Mouse (Mus musculus) left cerebral cortex, postnatal 10 days (tissue): ENCODE data around the gene Ppm1f. TPM values are rescaled to one million over a fixed set of nuclear protein-coding genes. Genes with fewer than 3 reads are reported as not detected.
"Not testable (repeated sequence)": the region's sequence is repeated elsewhere in the genome, so short reads cannot be mapped to it uniquely, and the experiment has no call there.

Experiments used
- DNase-seq, 2 experiments: peaks; one replicate each; pipeline ENCODE4 v3.0.0; 2021 to 2022; ENCODE audit warnings: low spot score in 2 of 2, mixed read lengths in 1 of 2; ENCODE audit errors: extremely low spot score in 1 of 2
- intact Hi-C: fragments of 180-260 bp; cut with DNase I; formaldehyde crosslinking; loops from one replicate; pipeline ENCODE4 v1.15.1; 2025
- total RNA-seq, 2 experiments: library from RNA; stranded (reverse); gene quantifications; 2 replicates each; pipeline ENCODE4 v1.2.3; 2021

Ppm1f gene
- 10 to 100 TPM; 25.2 to 25.7 TPM for total RNA-seq

DNA sequence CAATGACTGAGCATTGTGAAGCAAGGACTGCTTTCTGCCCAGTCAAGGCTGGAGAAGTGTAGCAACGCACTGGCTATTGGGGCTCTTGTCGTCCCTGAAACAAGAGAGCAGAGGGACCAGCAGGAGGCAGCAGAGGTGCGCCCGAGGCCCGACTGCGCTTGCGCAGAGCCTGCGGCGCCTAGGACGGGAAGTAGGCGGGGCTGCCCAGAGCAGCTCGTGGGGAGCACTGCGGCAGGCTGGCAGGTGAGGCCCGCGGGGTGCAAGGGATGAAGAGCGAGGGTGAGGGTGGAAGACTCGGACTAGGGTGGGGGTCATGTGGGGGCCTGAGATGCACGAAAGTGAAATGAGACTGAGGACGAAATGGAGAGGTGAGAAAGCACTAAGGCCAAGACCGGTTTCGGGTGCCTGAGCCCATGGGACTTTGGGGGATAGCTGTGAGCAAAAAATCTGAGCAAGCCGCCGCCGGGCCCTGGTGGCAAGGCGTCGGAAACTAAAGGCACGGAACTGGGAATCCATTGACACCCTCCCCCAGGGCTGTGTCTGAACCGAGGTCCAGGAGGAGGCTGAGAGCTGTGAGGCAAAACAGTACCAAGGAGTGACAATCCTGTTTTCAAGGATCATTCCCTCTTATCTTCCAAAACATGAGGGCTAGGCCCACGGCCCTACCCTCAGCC, at the start of gene Ppm1f:
Gene Ppm1f (plus strand): TSS at position 88 of the 674 bp plus-strand sequence.
- intact Hi-C loops = no loop called here

GRCm38 (mm10) chr16:16849196-16849595, 47.1 kb upstream of the Ppm1f start:
- intact Hi-C loops = no loop called here

More for the DNA sequence above, at the start of gene Ppm1f:
- DNase-seq = peak; percentile 91 to 94

GRCm38 (mm10) chr16:16852411-16852810, 43.9 kb upstream of the Ppm1f start:
- DNase-seq = no peak
- intact Hi-C loops = no loop called here

More at GRCm38 (mm10) chr16:16849196-16849595, 47.1 kb upstream of the Ppm1f start:
- DNase-seq = no peak

DNA sequence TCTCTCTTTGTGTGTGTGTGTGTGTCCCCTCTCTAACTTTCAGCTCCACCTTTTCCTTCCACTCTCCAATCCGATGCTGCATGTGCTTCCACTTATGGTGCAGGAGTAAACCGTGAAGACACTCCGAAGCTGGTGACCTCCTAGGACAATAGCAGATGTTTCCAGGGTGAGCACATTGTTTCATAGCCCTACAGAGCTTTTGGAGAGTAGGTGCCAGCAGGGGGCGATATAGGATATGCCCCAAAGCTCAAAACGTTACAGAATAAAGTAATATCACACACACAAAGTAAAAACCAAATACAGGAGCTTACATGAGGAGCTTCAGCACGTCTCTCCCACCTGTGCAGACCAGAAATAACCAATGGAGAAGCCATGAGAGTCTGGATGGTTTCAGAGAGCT, 41.4 kb upstream of the Ppm1f start:
- intact Hi-C loops = no loop called here
- DNase-seq = peak in 1 of 2 experiments; percentile 42

GRCm38 (mm10) chr16:16855541-16855940, 40.7 kb upstream of the Ppm1f start:
- intact Hi-C loops = no loop called here
- no peak for DNase-seq

GRCm38 (mm10) chr16:16856054-16856453, 40.2 kb upstream of the Ppm1f start:
- intact Hi-C loops, DNase-seq: not testable (repeated sequence)

DNA sequence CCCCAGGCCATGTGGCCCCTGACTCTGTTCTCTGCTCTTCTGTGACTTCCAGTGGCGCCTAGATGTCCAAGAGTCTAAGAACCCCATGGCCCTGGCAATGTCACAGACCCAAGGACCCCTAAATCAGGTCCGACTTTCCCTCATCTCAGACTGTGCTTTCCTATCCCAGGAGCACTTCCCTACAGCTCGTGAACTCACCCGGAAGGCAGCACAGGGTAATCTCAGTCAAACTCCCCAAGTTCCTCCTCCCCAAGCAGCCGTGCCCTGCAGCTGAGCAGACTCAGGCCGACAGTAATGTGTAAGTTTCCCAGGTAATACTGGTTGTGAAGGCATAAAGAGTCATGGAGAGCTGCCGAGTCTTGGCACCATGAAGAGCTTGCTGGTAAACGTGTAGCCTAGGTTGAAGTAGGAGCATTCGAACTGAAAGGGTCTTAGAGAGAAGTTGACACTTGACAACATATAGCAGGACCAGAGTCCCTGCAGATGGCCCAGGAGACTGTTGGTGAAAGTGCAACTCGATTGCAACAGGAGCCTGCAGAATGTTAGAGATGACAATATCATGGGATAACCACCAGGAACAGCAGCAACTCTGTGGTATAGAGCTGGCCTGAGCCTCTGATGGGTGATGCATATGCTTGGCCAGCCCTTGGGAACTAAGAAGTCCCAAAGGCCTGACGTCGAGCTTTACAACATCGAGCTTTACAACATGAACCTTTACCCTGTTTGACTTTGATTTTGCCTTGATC, 39.4 kb upstream of the Ppm1f start:
- intact Hi-C loops = no loop called here

DNA sequence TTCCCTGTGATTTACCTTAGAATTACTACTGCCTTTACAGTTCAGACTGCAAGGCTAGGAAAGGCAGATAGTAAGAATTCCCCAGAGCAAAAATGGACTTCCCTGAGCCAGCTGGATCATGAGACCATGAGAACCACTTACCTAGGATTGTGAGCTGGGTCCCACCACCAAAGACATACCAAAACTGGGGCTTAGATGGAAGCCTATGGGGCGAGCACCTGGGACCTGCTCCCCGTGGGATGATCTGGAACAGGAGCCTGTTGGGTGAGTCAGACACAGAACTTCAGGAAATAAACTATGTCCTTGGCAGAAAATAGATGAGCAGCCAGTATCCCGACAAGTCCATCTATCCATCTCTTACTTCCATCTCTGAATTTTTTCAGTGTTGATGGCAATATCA, 34.0 kb upstream of the Ppm1f start:
- intact Hi-C loops = no loop called here
- DNase-seq = no peak

More for the DNA sequence above, 39.4 kb upstream of the Ppm1f start:
- no peak for DNase-seq

- intact Hi-C loops = no loop called here
- DNase-seq = no peak
These were observed 32.3 kb upstream of the Ppm1f start, which contains the start of gene Igll1 for GRCm38 (mm10) chr16:16863978-16864377. Gene Igll1 (minus strand): TSS chr16:16863985.

- intact Hi-C loops = no loop called here
- DNase-seq = no peak
These were observed 31.1 kb upstream of the Ppm1f start for GRCm38 (mm10) chr16:16865217-16865616.

DNA sequence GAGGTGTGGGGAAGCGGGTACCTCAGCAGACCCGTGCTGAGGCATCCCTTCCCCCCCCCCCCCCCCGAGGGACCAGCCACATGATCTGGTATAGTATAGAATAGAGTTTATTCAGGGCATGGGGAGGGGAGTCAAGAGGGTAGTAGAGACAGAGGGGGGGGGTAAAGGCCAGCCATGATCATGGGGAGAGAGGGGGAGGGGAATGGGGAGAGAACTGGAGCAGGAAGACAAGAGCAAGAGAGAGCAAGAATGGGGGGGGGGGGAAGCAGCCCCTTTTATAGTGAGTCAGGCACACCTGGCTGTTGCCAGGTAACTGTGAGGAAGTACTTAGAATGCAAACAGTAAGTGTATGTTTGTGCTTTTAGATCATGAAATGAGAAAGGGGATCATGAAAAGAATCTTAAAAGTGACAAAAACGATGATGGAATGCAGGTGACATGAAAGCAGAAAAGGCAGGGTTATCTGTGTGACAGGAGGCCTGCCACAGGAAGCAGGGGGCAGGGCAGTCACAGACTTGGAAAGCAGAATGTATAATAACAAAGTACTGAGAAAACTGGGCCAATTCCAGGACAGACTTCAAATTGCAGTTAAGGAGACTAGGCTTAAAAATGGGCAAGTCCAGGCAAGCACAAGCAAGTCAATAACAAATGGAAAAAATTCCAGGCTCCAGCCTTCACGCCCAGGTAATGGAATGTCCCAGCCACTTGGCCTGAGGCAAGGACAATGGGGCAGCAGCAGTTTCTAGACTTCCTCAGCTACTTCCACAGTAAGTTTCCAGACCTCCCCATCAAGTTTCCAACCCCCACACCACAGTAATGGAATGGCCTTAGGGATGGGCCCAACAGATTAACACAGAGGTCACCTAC, 30.3 kb upstream of the Ppm1f start:
- intact Hi-C loops = no loop called here
- DNase-seq = no peak

DNA sequence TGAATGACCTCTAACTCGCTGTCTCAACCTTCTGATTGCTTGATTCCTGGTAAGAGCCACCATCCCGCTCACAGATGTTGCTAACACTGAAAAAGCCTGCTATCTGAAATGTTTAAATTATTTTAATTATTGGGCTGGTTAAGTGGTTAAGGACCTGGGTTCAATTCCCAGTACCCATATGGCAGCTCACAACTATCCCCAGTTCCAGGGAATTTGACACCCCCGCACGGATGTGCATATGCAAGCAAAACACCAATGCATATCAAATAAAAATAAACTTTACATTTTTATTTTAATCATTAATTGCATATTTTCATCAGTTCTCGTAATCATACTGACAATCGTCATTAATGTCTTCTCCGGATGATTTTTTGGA, 26.0 kb upstream of the Ppm1f start:
- DNase-seq = no peak
- intact Hi-C loops = loop anchor here (10.0 kb wide), 1 partner anchor 565 kb away; the partner anchor contains the start of gene Yars2

DNA sequence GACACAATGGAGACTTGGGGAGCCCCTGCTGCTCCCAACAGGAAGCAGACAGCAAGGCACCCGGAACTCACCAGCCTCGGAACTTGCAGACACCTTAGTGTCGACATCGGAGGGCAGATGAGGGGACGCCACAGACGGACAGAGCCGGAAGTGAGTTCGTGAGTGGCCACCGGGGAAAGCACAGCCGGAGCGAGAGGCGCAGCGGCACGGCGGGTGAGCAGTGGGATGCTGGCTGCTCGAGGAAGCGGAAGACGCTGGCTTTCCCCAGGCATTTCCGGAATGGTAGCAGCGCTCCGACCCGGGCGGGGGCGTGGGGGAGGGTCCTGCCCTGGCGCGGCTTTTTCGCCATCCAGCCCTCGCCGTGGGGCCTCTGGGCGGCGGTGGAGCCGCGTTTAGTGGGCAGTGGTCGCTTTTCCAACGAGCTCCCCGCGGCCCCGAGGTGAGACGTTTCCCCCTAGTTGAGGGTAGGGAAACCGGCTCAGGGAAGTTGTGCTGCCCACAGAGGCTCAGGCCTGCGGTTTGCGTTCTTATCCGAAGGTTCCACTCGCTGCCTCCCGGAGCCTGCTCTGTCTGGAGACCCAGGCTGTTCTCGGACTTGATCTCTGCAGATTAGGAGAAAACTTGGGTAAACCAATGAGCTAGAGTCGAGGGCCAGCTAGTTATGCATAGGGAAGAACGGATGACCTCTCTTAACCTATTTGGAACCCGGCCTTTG, 25.5 kb upstream of the Ppm1f start, which contains the start of the genes Top3b and Vpreb1:
Gene Top3b (plus strand): TSS at position 120 of the 715 bp plus-strand sequence.
Gene Vpreb1 (minus strand): TSS at position 227 of the 715 bp plus-strand sequence.
- intact Hi-C loops = loop anchor here (10.0 kb wide), 1 partner anchor 566 kb away; the partner anchor contains the start of gene Yars2

GRCm38 (mm10) chr16:16879025-16879424, 17.2 kb upstream of the Ppm1f start:
- intact Hi-C loops = loop anchor here (10.0 kb wide), 1 partner anchor 574 kb away; the partner anchor contains the start of gene Yars2
- no peak for DNase-seq

More for the DNA sequence above, 25.5 kb upstream of the Ppm1f start, which contains the start of the genes Top3b and Vpreb1:
- DNase-seq = peak; percentile 91 to 94

DNA sequence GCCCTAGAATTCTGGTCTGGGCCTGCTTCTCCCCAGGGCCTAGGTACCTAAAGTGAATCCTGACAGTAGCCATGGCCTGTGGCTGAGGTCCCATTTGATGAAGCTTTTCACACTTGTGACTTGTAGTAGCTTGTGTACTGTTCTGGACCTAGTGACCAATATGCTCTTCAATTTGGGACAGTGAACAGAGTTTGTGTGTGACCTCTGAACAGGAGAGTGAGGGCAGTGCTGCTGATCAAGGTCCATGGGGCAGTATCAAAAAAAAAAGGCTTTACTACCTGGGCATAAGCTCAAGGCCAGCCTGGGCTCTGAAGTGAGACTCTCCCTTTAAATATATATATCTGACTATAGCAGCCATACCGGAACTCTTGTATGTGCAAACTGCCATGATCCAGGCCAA, 7.9 kb upstream of the Ppm1f start:
- intact Hi-C loops = no loop called here
- no peak for DNase-seq

- no peak for DNase-seq
- intact Hi-C loops = no loop called here
These were observed 3.9 kb upstream of the Ppm1f start for GRCm38 (mm10) chr16:16892366-16892765.

GRCm38 (mm10) chr16:16896015-16896381, 271 bp upstream of the Ppm1f start:
- intact Hi-C loops = no loop called here
- DNase-seq = no peak

GRCm38 (mm10) chr16:16897056-16897584, 851 bp downstream of the Ppm1f start:
- DNase-seq = no peak
- intact Hi-C loops = no loop called here
